Mouse (Mus musculus) lung, postnatal 0 days (tissue): ENCODE results near the gene Cfap61.

Experiments used
- CTCF ChIP-seq: IDR thresholded peaks from 2 replicates; pipeline ENCODE4 v1.5.1; 2016; ENCODE audit warnings: antibody characterized with exemption, mild to moderate bottlenecking
- EP300 ChIP-seq: IDR thresholded peaks from 2 replicates; pipeline ENCODE4 v1.6.1; 2016; ENCODE audit warnings: antibody characterized with exemption, mild to moderate bottlenecking, control low read depth

- TF ChIP-seq CTCF (no peak), EP300 (no peak)
Measured at GRCm38 (mm10) chr2:146168017-146168803, 233.6 kb downstream of the Cfap61 start.
